7 mouse cellular contexts compared by ENCODE assay signal in genomic region chr8:70282603-70283135, GRCm38 (mm10). TPM values are rescaled to one million over a fixed set of nuclear protein-coding genes. Genes with fewer than 3 reads are reported as not detected.
DNase-seq lines count a peak whose midpoint lies in the region; ATAC-seq lines count a peak whose summit lies in the region.

Gene Homer3 (plus strand): TSS chr8:70282827.

- no peaks in the 10 kb centered on the region for H3K27me3 ChIP-seq in embryonic facial prominence, embryonic 11.5 days (ENCODE audit: control insufficient read depth, insufficient read depth, low read length)
- H3K27me3 ChIP-seq in limb, embryonic 11.5 days (ENCODE audit: control insufficient read depth, insufficient read depth, low read length): no peaks in the 10 kb centered on the region
- H3K27me3 ChIP-seq in midbrain, embryonic 14.5 days (ENCODE audit: control insufficient read depth, insufficient read depth, low read length): no peaks in the 10 kb centered on the region

- DNase-seq in adrenal gland, postnatal 10 days: peak; percentile 94
- DNase-seq in embryonic facial prominence, embryonic 11.5 days (ENCODE audit: low spot score): peak; percentile 93
- DNase-seq in heart, adult 11 months: peak; percentile 100
- DNase-seq in kidney, adult 18-20 months: peak; percentile 90
- DNase-seq in limb, embryonic 11.5 days (ENCODE audit: low spot score): peak; percentile 94
- peak; percentile 88 for DNase-seq in midbrain, embryonic 14.5 days
- peak; percentile 89 to 90 for DNase-seq in spleen, adult 18-20 months

- ATAC-seq in embryonic facial prominence, embryonic 11.5 days (replicated peaks; ENCODE audit: insufficient number of reproducible peaks, low FRiP score, low TSS enrichment, low read depth): peak; percentile 89
- ATAC-seq in limb, embryonic 11.5 days (ENCODE audit: insufficient number of reproducible peaks, low FRiP score, low TSS enrichment, low read depth): peak; percentile 85
- ATAC-seq in midbrain, embryonic 14.5 days (ENCODE audit: low FRiP score, low TSS enrichment): peak; percentile 91

- no peaks in the 10 kb centered on the region for H3K9me3 ChIP-seq in embryonic facial prominence, embryonic 11.5 days (replicated peaks; ENCODE audit: control insufficient read depth, low read length)
- peaks cover 4% of the 10 kb centered on the region; the same call in 1 of the 2 replicates for H3K9me3 ChIP-seq in limb, embryonic 11.5 days (ENCODE audit: control insufficient read depth, low read length)
- H3K9me3 ChIP-seq in midbrain, embryonic 14.5 days (ENCODE audit: control insufficient read depth, low read length): no peaks in the 10 kb centered on the region

- peaks cover 22% of the 10 kb centered on the region for H3K36me3 ChIP-seq in embryonic facial prominence, embryonic 11.5 days (replicated peaks; ENCODE audit: control insufficient read depth, insufficient read depth, low read depth, low read length)
- H3K36me3 ChIP-seq in limb, embryonic 11.5 days (ENCODE audit: control insufficient read depth, insufficient read depth, low read length): peaks cover 24% of the 10 kb centered on the region
- peaks cover 26% of the 10 kb centered on the region for H3K36me3 ChIP-seq in midbrain, embryonic 14.5 days (ENCODE audit: control insufficient read depth, insufficient read depth, low read length)

- H3K4me3 ChIP-seq in embryonic facial prominence, embryonic 11.5 days (ENCODE audit: low read depth, low read length): peak within 1 kb of the TSS; percentile 84
- H3K4me3 ChIP-seq in limb, embryonic 11.5 days (ENCODE audit: low read depth, low read length): peak within 1 kb of the TSS; percentile 98
- peak within 1 kb of the TSS; percentile 78 for H3K4me3 ChIP-seq in midbrain, embryonic 14.5 days (replicated peaks; ENCODE audit: low read depth, low read length)

- H3K9ac ChIP-seq in embryonic facial prominence, embryonic 11.5 days (replicated peaks; ENCODE audit: low read length): peak within 1 kb of the TSS; percentile 99
- H3K9ac ChIP-seq in limb, embryonic 11.5 days (ENCODE audit: low read length): peak within 1 kb of the TSS; percentile 98
- peak within 1 kb of the TSS; percentile 86 for H3K9ac ChIP-seq in midbrain, embryonic 14.5 days (replicated peaks; ENCODE audit: low read length)

- H3K4me2 ChIP-seq in embryonic facial prominence, embryonic 11.5 days (ENCODE audit: low read depth, low read length): peak within 1 kb of the TSS; percentile 74
- peak within 1 kb of the TSS; percentile 88 for H3K4me2 ChIP-seq in limb, embryonic 11.5 days (ENCODE audit: low read depth, severe bottlenecking)
- H3K4me2 ChIP-seq in midbrain, embryonic 14.5 days (ENCODE audit: low read length): peak within 1 kb of the TSS; percentile 65

- no peaks in the 10 kb centered on the region for H3K4me1 ChIP-seq in embryonic facial prominence, embryonic 11.5 days (ENCODE audit: control insufficient read depth, insufficient read depth, low read length)
- peaks cover 10% of the 10 kb centered on the region; the same call in 1 of the 2 replicates for H3K4me1 ChIP-seq in limb, embryonic 11.5 days (ENCODE audit: control insufficient read depth, insufficient read depth, low read length)
- 0 out of 2 replicates have a peak, but pooled peaks cover 12% of the 10 kb centered on the region for H3K4me1 ChIP-seq in midbrain, embryonic 14.5 days (ENCODE audit: control insufficient read depth, insufficient read depth, low read length)

- WGBS in embryonic facial prominence, embryonic 11.5 days: under 1% methylated on average over 35 of the region's 36 CpGs
- under 1% methylated on average over 36 of the region's 36 CpGs for WGBS in limb, embryonic 11.5 days
- 2% methylated on average over 36 of the region's 36 CpGs for WGBS in midbrain, embryonic 14.5 days

- H3K27ac ChIP-seq in embryonic facial prominence, embryonic 11.5 days (replicated peaks; ENCODE audit: low read depth, low read length): peak within 1 kb of the TSS; percentile 64
- H3K27ac ChIP-seq in limb, embryonic 11.5 days (replicated peaks; ENCODE audit: low read depth, low read length): peak within 1 kb of the TSS; percentile 38
- H3K27ac ChIP-seq in midbrain, embryonic 14.5 days (replicated peaks; ENCODE audit: low read depth, low read length): peak within 1 kb of the TSS; percentile 71

RNA-seq across cellular contexts. Expression of gene Homer3, which starts in this region (rescaled TPM):
- 10 to 100 TPM; 23.8 to 33.3 TPM for total RNA-seq in adrenal gland, postnatal 10 days (2021)
- 48.9 and 52.9 TPM in 2 replicates for polyA plus RNA-seq in embryonic facial prominence, embryonic 11.5 days (2014; fragmentation: Nextera tagmentation; extraction: Ambion mirVana)
- polyA plus RNA-seq in limb, embryonic 11.5 days (2014; fragmentation: Nextera tagmentation; extraction: Ambion mirVana): 75.2 and 78.6 TPM in 2 replicates
- 24.0 and 34.4 TPM in 2 replicates for polyA plus RNA-seq in midbrain, embryonic 14.5 days (2014; fragmentation: Nextera tagmentation; extraction: Ambion mirVana)

Comparison
In these comparisons a context has a peak if more than half of its experiments do, and no peak if none do; other contexts are left out.
1. Peak in every context shown above with its lines: DNase-seq, ATAC-seq, H3K4me3 ChIP-seq and H3K27ac ChIP-seq.